Mouse (Mus musculus): ENCODE data around the gene Tenm3. TPM values are rescaled to one million over a fixed set of nuclear protein-coding genes. Genes with fewer than 3 reads are reported as not detected.

Gene Tenm3
- polyA plus RNA-seq, 1 experiment from 2014 or later: 2.6 TPM

DNA sequence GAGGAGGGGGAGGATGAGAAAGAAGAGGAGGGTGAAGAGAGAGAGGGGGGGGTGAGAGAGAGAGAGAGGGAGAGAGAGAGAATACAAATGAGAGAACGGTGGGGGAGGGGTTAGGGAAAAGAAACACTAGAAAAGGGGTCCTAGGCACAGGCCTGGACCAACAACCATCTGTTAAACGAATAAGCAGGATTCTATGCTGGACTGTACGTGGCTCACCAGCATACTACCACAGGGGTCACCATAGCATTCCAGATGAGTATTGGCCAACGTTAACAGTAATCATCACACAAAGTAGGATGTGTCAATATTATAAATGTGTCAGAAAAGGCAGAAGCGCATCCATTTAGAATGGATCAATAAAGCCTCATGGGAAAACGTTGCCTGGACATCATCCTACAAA, 233.4 kb downstream of the Tenm3 start:
- Histone ChIP-seq H3K36me3 (no peaks in the 10 kb centered on the region), H3K27ac (no peak overlapping the region), H3K4me2 (no peak overlapping the region), H3K9me3 (replicated peaks) (no peaks in the 10 kb centered on the region), H3K9ac (no peak overlapping the region), H3K4me3 (replicated peaks) (no peak overlapping the region), H3K27me3 (no peaks in the 10 kb centered on the region), H3K4me1 (replicated peaks) (no peaks in the 10 kb centered on the region)
- WGBS (ENCODE audit: insufficient replicate concordance): 58% methylated on average over 6 of the region's 6 CpGs
- DNase-seq: no peak
- ATAC-seq (ENCODE audit: low read depth): no peak

DNA sequence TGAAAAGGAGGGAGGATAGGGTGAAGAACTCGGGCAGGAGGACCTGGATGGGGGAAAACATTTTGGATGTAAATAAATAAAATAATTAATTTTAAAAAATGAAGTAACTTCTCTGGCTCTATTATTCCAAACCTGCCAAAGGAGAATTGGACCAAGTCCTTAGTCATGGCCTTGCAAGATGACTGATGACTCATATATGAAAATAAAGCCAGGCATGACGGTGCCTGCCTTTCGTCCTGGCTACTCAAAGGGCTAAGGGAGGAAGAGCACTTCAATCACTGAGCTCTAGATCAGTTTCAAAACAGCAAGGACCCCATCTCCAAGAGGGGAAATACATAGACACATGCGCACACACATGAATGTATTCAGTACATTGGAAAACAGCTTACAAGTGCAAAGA, 234.1 kb downstream of the Tenm3 start:
- 60% methylated on average over 4 of the region's 4 CpGs for WGBS (ENCODE audit: insufficient replicate concordance)
- Histone ChIP-seq H3K4me3 (replicated peaks) (no peak overlapping the region), H3K4me2 (no peak overlapping the region), H3K9ac (no peak overlapping the region), H3K27ac (no peak overlapping the region), H3K36me3 (no peaks in the 10 kb centered on the region), H3K4me1 (replicated peaks) (no peaks in the 10 kb centered on the region), H3K9me3 (replicated peaks) (no peaks in the 10 kb centered on the region), H3K27me3 (no peaks in the 10 kb centered on the region)
- DNase-seq (no peak), ATAC-seq (ENCODE audit: low read depth) (no peak)

DNA sequence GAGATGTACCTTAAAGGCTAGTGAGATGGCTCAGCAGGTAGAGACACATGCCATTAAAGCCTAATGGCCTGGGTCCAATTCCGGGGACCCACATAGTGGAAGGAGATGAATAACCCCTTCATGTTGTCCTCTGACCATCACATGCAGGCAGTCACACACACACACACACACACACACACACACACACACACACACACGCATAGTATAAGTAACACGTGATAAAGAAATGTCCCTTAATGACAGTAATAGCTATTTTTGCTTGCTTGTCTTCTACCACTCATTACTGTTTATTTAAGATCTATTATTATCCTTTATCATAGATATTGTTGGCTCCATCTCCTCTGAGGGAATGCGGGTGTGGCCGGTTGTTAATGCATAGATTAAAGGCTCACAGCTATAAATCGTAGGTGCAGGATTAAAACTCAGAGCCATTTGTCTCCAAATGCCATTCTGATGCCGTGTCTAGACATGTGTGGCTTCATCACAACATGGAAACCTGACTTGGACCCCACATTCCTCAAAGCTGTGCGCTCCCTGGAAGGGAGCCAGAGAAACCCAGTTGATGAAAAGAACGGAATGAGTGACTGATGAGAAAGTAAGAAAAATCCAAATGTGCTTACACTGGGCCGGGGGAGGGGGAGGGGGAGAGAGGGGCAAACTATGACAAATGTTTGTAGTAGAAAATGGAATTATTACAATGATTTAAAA, 239.4 kb downstream of the Tenm3 start:
- no peak overlapping the region for H3K27ac ChIP-seq
- no peak overlapping the region for H3K4me2 ChIP-seq
- H3K9me3 ChIP-seq (replicated peaks): no peaks in the 10 kb centered on the region
- no peak overlapping the region for H3K4me3 ChIP-seq (replicated peaks)
- no peaks in the 10 kb centered on the region for H3K27me3 ChIP-seq
- H3K9ac ChIP-seq: no peak overlapping the region
- WGBS (ENCODE audit: insufficient replicate concordance): 69% methylated on average over 10 of the region's 10 CpGs
- ATAC-seq (ENCODE audit: low read depth) (no peak), DNase-seq (no peak)
- H3K4me1 ChIP-seq (replicated peaks): no peaks in the 10 kb centered on the region
- no peaks in the 10 kb centered on the region for H3K36me3 ChIP-seq

DNA sequence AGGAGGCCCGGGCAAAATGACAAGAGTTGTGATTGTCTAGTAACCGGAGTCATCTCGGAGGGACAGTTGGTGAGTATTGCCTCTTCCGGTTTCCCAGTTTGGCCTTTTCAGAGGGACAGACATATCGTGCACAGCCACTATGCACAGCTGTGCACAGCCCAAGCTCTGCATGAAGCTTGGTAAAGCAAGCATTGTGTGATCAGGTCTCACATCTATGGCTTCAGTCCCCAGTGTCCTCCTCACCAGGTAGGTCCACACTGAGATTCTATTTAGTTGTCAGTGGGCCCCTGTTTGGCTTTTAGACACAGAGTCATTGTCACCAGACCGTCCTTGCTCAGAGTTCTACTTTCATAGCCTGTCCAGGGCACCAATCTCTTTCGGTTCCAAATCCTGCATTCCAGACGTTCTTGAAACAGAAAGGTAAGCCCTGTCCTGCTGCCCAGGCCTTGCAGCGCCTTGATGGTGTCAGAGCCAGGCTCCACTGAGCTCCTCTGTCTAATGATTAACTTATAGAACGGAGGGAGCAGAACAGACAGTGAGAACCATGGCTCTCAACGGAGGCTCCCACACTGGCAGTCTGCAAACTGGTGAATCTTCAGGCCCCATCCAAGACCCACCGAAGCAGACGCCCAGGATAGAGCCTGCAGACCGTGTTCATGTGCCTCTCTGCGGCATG, 240.4 kb downstream of the Tenm3 start:
- WGBS (ENCODE audit: insufficient replicate concordance): 68% methylated on average over 15 of the region's 15 CpGs
- peak; percentile 68; the same call in 1 of the 2 replicates for ATAC-seq (ENCODE audit: low read depth)
- no peak overlapping the region for H3K4me3 ChIP-seq (replicated peaks)
- H3K9me3 ChIP-seq (replicated peaks): no peaks in the 10 kb centered on the region
- no peak for DNase-seq
- H3K4me1 ChIP-seq (replicated peaks): no peaks in the 10 kb centered on the region
- H3K27ac ChIP-seq: no peak overlapping the region; the same call in 1 of the 2 replicates
- H3K36me3 ChIP-seq: no peaks in the 10 kb centered on the region
- H3K9ac ChIP-seq: no peak overlapping the region
- no peak overlapping the region for H3K4me2 ChIP-seq
- no peaks in the 10 kb centered on the region for H3K27me3 ChIP-seq

DNA sequence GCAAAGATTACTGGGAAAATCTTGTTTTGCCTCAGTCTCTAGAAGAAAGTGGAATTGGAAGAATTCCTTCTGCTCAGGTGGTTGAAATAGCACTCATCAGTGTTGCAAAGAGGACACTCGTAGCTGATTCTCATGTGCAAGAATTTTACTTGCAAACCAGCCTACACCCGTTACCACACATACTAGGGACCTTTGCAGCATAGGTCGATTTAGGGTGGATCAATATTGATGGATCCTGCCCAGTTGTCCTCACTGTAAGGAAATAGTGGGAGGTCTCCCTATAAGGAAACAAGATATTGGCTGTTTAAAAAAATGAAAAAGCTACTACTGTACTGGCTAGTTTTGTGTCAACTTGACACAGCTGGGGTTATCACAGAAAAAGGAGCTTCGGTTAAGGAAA, 242.1 kb downstream of the Tenm3 start:
- no peak overlapping the region for H3K9ac ChIP-seq
- DNase-seq (no peak), ATAC-seq (ENCODE audit: low read depth) (no peak)
- no peaks in the 10 kb centered on the region for H3K9me3 ChIP-seq (replicated peaks)
- no peaks in the 10 kb centered on the region for H3K36me3 ChIP-seq
- H3K27ac ChIP-seq: no peak overlapping the region
- H3K4me3 ChIP-seq (replicated peaks): no peak overlapping the region
- no peaks in the 10 kb centered on the region for H3K27me3 ChIP-seq
- H3K4me1 ChIP-seq (replicated peaks): no peaks in the 10 kb centered on the region
- no peak overlapping the region for H3K4me2 ChIP-seq
- WGBS (ENCODE audit: insufficient replicate concordance): 57% methylated on average over 4 of the region's 4 CpGs

DNA sequence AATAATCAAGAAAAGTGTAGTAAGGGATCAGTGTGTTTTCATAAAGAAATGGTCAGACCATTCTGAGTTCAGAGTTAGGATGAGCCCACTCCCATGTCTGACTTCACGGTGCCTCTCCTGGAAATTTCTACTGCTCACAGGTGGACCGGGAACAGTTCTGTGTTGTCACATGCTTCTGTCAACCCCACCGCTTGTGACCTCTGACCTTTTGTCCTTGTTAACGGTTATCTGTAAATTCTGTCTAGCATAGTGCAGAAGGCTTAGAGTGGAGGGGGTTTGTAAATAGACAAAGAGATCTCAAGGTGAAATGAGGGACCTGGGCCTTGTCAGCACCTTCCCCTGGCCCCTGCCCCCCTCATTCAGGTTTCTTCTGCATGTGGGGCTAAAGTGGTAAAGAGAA, 244.7 kb downstream of the Tenm3 start:
- H3K36me3 ChIP-seq: no peaks in the 10 kb centered on the region
- ATAC-seq (ENCODE audit: low read depth) (0 out of 2 replicates have a peak, but pooled peaks have one; percentile 47), DNase-seq (no peak)
- H3K9ac ChIP-seq: no peak overlapping the region
- H3K4me2 ChIP-seq: no peak overlapping the region
- H3K9me3 ChIP-seq (replicated peaks): no peaks in the 10 kb centered on the region; the same call in 1 of the 2 replicates
- WGBS (ENCODE audit: insufficient replicate concordance): 67% methylated on average over 4 of the region's 4 CpGs
- H3K4me3 ChIP-seq (replicated peaks): no peak overlapping the region
- H3K27me3 ChIP-seq: no peaks in the 10 kb centered on the region
- no peak overlapping the region for H3K27ac ChIP-seq
- no peaks in the 10 kb centered on the region for H3K4me1 ChIP-seq (replicated peaks)

DNA sequence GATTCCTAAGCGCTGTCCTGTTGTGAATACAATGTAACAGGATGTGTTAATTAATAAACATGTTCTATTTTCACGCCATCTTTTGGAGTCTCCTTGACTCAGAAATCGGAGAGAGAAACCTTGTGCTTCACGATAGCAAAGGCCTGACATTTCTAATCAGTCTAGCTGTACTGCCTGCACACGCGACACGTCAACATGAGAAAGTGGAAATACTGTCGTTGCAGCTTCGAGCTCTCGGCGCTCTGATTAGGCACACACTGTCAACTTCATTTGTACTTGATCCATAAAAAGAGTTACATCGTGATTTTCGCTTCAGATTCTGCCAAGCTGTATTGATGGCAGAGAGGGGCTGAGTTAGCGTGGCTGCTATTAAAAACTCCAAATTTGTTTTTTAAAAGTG, 247.4 kb downstream of the Tenm3 start:
- H3K27ac ChIP-seq: no peak overlapping the region
- H3K4me2 ChIP-seq: no peak overlapping the region
- no peaks in the 10 kb centered on the region for H3K27me3 ChIP-seq
- H3K9ac ChIP-seq: no peak overlapping the region
- 74% methylated on average over 14 of the region's 14 CpGs for WGBS (ENCODE audit: insufficient replicate concordance)
- no peak overlapping the region for H3K4me3 ChIP-seq (replicated peaks)
- no peaks in the 10 kb centered on the region; the same call in 1 of the 2 replicates for H3K9me3 ChIP-seq (replicated peaks)
- ATAC-seq (ENCODE audit: low read depth) (no peak), DNase-seq (no peak)
- no peaks in the 10 kb centered on the region for H3K36me3 ChIP-seq
- no peaks in the 10 kb centered on the region for H3K4me1 ChIP-seq (replicated peaks)

DNA sequence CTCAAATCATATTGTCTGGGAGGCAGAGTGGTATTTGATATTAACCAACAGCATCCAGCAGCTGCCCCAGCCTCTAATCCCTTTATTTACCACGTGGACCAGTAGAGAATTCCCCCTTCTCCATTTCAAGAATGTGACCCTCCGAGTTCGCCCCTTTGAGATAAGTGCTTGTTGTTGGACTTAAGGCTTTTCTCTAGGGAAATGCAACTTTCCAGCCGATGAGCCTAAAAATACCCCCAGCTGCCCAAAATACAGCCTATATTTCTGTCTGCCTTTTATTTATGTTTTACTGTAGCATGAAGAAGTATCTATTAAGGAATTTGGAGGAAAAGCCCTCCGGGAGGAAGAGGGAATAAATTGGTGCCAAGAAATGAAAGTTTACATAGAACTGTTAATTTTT, 251.9 kb downstream of the Tenm3 start:
- DNase-seq: no peak
- H3K27me3 ChIP-seq: no peaks in the 10 kb centered on the region
- no peak overlapping the region for H3K9ac ChIP-seq
- H3K27ac ChIP-seq: no peak overlapping the region
- no peak overlapping the region for H3K4me2 ChIP-seq
- no peaks in the 10 kb centered on the region for H3K4me1 ChIP-seq (replicated peaks)
- H3K9me3 ChIP-seq (replicated peaks): no peaks in the 10 kb centered on the region; the same call in 1 of the 2 replicates
- H3K4me3 ChIP-seq (replicated peaks): no peak overlapping the region
- ATAC-seq (ENCODE audit: low read depth): no peak
- WGBS (ENCODE audit: insufficient replicate concordance): 47% methylated on average over 5 of the region's 5 CpGs
- no peaks in the 10 kb centered on the region for H3K36me3 ChIP-seq

DNA sequence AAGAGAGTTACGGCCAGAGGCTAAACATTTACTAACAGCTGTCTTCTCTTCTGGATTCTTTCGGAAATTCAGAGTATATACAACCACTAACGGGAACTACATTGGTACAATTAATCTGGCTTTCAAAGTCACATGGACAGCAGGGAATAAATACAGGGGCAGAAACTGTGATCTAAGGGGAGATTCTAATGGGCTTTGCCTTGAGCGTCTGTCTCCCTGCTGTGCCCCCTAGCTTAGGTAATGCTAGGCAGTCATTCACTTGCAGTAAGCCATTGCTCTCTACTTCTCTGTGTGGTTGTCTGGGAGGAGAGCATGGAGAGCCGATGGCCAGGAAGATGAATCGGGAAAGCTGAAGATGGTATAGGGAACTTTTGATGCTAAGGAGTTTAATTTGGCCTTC, 264.0 kb downstream of the Tenm3 start:
- no peak overlapping the region for H3K9ac ChIP-seq
- no peaks in the 10 kb centered on the region for H3K27me3 ChIP-seq
- 41% methylated on average over 6 of the region's 6 CpGs for WGBS (ENCODE audit: insufficient replicate concordance)
- no peak overlapping the region for H3K4me3 ChIP-seq (replicated peaks)
- no peaks in the 10 kb centered on the region for H3K36me3 ChIP-seq
- H3K4me1 ChIP-seq (replicated peaks): no peaks in the 10 kb centered on the region
- no peak for DNase-seq
- no peak overlapping the region for H3K4me2 ChIP-seq
- ATAC-seq (ENCODE audit: low read depth): no peak
- no peaks in the 10 kb centered on the region for H3K9me3 ChIP-seq (replicated peaks)
- H3K27ac ChIP-seq: no peak overlapping the region

DNA sequence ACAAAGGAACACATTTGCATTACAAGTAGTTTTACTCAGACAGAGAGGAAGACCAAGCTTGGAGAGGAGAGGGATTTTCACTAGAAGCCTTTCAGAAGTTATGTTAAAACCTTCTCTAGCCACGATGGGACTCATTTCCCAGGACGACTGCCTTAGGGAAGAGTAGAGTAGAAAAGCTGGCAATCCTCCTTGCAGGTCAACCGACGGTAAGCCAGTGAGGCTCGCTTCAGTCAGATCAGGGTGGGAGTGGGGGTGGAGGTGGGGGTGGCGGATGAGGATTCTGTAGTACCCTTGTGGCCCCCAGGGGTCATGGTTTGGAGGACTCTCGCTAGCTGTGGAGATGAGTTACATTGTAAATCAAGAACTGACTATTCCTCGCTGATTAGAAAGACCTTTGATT, 264.6 kb downstream of the Tenm3 start:
- no peak overlapping the region for H3K4me3 ChIP-seq (replicated peaks)
- 11% methylated on average over 8 of the region's 8 CpGs for WGBS (ENCODE audit: insufficient replicate concordance)
- no peak overlapping the region for H3K4me2 ChIP-seq
- H3K27me3 ChIP-seq: no peaks in the 10 kb centered on the region
- no peak overlapping the region for H3K9ac ChIP-seq
- no peak for ATAC-seq (ENCODE audit: low read depth)
- H3K27ac ChIP-seq: no peak overlapping the region
- no peak for DNase-seq
- H3K4me1 ChIP-seq (replicated peaks): no peaks in the 10 kb centered on the region
- no peaks in the 10 kb centered on the region for H3K9me3 ChIP-seq (replicated peaks)
- no peaks in the 10 kb centered on the region for H3K36me3 ChIP-seq

DNA sequence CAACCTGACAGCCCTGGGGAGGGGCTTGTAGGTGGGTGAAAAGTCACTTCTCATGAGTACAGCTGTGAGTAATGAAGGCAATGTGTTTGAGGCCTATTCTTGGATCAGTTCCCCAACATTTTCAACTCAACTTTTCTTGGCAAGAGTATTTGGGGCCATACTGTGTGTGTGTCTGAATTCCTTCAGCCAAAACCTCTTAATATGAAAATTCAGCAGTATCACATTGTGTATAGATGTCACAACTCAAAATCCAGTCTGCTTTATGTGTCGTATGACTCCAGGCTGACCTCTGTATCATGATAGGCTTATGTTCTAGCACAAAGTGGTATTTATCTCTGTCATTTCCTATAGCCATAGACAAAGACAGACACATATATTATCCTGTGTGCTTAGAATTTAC, 270.8 kb downstream of the Tenm3 start:
- Histone ChIP-seq H3K9ac (no peak overlapping the region), H3K4me3 (replicated peaks) (no peak overlapping the region), H3K4me1 (replicated peaks) (no peaks in the 10 kb centered on the region), H3K27ac (no peak overlapping the region), H3K9me3 (replicated peaks) (no peaks in the 10 kb centered on the region), H3K36me3 (no peaks in the 10 kb centered on the region), H3K4me2 (no peak overlapping the region), H3K27me3 (no peaks in the 10 kb centered on the region)
- ATAC-seq (ENCODE audit: low read depth) (no peak), DNase-seq (no peak)
- 59% methylated on average over 1 of the region's 1 CpGs for WGBS (ENCODE audit: insufficient replicate concordance)

DNA sequence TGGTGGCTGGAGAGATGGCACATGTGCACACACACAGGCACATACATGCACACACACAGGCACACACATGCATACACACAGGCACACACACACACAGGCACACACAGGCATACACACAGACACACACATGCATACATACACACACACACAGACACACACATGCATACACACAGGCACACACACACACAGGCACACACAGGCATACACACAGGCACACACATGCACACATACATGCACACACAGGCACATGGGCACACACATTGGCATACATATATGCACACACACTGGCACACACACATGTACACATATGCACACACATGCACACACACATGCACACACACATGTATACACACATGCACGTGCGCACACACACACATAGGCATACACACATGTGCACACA, 271.4 kb downstream of the Tenm3 start:
- no peak overlapping the region for H3K4me2 ChIP-seq
- H3K9ac ChIP-seq: no peak overlapping the region
- DNase-seq (no peak), ATAC-seq (ENCODE audit: low read depth) (no peak)
- no peak overlapping the region for H3K27ac ChIP-seq
- 74% methylated on average over 2 of the region's 2 CpGs for WGBS (ENCODE audit: insufficient replicate concordance)
- H3K27me3 ChIP-seq: no peaks in the 10 kb centered on the region
- H3K4me1 ChIP-seq (replicated peaks): no peaks in the 10 kb centered on the region
- H3K9me3 ChIP-seq (replicated peaks): no peaks in the 10 kb centered on the region
- H3K36me3 ChIP-seq: no peaks in the 10 kb centered on the region
- H3K4me3 ChIP-seq (replicated peaks): no peak overlapping the region
